Comparison of ENCODE assay signal across 14 mouse cellular contexts in the genomic region with DNA sequence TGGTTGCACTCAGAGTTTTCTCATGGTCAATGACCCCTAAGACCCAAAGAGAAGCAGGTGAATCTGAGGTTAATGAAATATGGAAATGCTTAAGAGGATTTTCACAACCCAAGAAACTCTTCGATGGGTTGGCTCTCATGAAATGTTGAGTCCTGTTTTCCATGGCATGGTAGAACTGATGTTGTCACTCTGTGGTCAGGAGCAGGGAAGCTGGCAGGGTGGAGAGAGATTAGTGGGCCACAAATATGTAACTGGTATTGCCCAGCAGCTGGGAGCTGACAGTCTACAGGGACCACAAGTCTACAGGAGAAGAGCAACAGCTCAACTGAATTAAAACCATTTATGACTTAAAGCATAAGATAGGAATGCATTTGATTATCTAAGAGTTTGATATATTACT.
"Had no signal": no experiment of that assay in that cellular context is flagged by ENCODE, and none has a peak within 500 bp of the region (broad histone marks: within the 10 kb centered on the region; RNA-seq: fewer than 3 reads in every experiment).

No protein-coding gene starts in this region.

- DNase-seq: lung, adult 18-20 months; lung, embryonic 14.5 days; lung, postnatal 14 days; lung, postnatal 36 days; midbrain, embryonic 14.5 days; right cerebral cortex, postnatal 14 days; thymus, adult 18-20 months; thymus, postnatal 25 days; thymus, postnatal 4 days had no signal

- H3K9ac ChIP-seq: lung, embryonic 14.5 days; midbrain, embryonic 12.5 days; neural tube, embryonic 12.5 days had no signal

- H3K9me3 ChIP-seq: midbrain, embryonic 10.5 days; midbrain, embryonic 12.5 days; neural tube, embryonic 12.5 days had no signal

- H3K4me1 ChIP-seq: midbrain, embryonic 10.5 days; midbrain, embryonic 12.5 days; neural tube, embryonic 12.5 days had no signal

- H3K36me3 ChIP-seq: midbrain, embryonic 10.5 days; midbrain, embryonic 12.5 days; neural tube, embryonic 12.5 days had no signal

- H3K4me3 ChIP-seq: midbrain, embryonic 10.5 days; midbrain, embryonic 12.5 days; neural tube, embryonic 12.5 days had no signal

- H3K27me3 ChIP-seq: midbrain, embryonic 12.5 days; neural tube, embryonic 12.5 days had no signal

- H3K4me2 ChIP-seq: lung, embryonic 14.5 days; midbrain, embryonic 12.5 days; neural tube, embryonic 12.5 days had no signal

- H3K27ac ChIP-seq: macrophage; midbrain, embryonic 10.5 days; midbrain, embryonic 12.5 days; neural tube, embryonic 12.5 days had no signal

- ATAC-seq: midbrain, embryonic 16.5 days had no signal
